Mouse (Mus musculus) cerebellum, adult 2 months (tissue): Measurements from ENCODE around the gene Rassf3. TPM values are rescaled to one million over a fixed set of nuclear protein-coding genes. Genes with fewer than 3 reads are reported as not detected.
A peak's percentile ranks its signal among the peaks of the same experiment; 100 is the strongest.

Experiments
- DNase-seq, 2 experiments: peaks; one replicate each; pipeline ENCODE4 v3.0.0; 2021
- H3K27ac ChIP-seq: fragments of 200-500 bp; 2 replicates; pipeline ENCODE4 v1.5.1; 2012; ENCODE audit warnings: low read length, control low read depth, inconsistent platforms; ENCODE audit not compliant: insufficient read depth
- H3K27me3 ChIP-seq: fragments of 200-500 bp; 2 replicates; pipeline ENCODE4 v1.6.1; 2012; ENCODE audit warnings: inconsistent platforms, mild to moderate bottlenecking, low read length, moderate library complexity; ENCODE audit not compliant: control insufficient read depth, insufficient read depth
- H3K4me1 ChIP-seq: fragments of 200-500 bp; 2 replicates; pipeline ENCODE4 v1.6.1; 2011; ENCODE audit warnings: low read length; ENCODE audit not compliant: control insufficient read depth, insufficient read depth
- H3K4me3 ChIP-seq: fragments of 200-500 bp; replicated peaks from 2 replicates; pipeline ENCODE3; 2011; ENCODE audit warnings: mild to moderate bottlenecking, low read depth, low read length, control low read depth; ENCODE audit not compliant: insufficient read depth
- CTCF ChIP-seq: fragments of 200-500 bp; IDR thresholded peaks from 2 replicates; pipeline ENCODE4 v1.5.1; 2011; ENCODE audit warnings: low read depth, mild to moderate bottlenecking, control low read depth, low read length, moderate library complexity, borderline replicate concordance; ENCODE audit not compliant: insufficient read depth
- POLR2A ChIP-seq: fragments of 200-500 bp; IDR thresholded peaks from 2 replicates; pipeline ENCODE4 v1.6.1; 2011; ENCODE audit warnings: low read length, control low read depth, borderline replicate concordance; ENCODE audit not compliant: insufficient read depth
- WGBS: fragments of 180-500 bp; shearing (Covaris S2); methylation state at CpG from one replicate; pipeline ENCODE4 v1.1.7; 2018; 5-methylcytosine and 5-hydroxymethylcytosine counted together
- polyA plus RNA-seq: library from polyadenylated mRNA; depleted of rRNA; stranded (reverse); fragments of >200 nt; gene quantifications from 2 replicates; pipeline ENCODE4 v1.2.3, GENCODE M21; 2012; rRNA removed

Rassf3 gene
- polyA plus RNA-seq, 1 experiment, result 17.8 TPM

DNA sequence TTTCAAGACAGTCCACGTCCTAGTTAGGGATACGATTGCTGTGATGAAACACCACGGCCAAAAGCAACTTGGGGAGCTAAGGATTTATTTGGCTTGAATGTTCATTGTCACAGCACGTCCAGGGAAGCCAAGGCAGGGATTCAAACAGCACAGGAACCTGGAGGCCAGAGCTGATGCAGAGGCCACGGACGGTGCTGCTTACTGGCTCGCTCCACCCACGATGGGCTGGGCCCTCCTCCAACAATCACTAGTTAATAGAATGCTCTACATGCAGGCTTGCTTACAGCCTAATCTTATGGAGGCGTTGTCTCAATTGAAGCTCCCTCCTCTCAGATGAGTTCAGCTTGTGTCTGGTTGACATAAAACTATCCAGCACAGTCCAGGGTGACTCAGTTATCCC lies 108.4 kb downstream of the Rassf3 start:
- no peak for DNase-seq
- H3K4me3 ChIP-seq, result no peak overlapping the region
- TF ChIP-seq CTCF, result no peak
- no peak for TF ChIP-seq POLR2A
- H3K27ac ChIP-seq, result no peak overlapping the region
- H3K27me3 ChIP-seq, result no peaks in the 10 kb centered on the region
- H3K4me1 ChIP-seq, result no peaks in the 10 kb centered on the region
- WGBS, result 58% methylated on average over 9 of the region's 9 CpGs

GRCm38 (mm10) chr10:121367271-121367670 lies 108.9 kb downstream of the Rassf3 start:
- WGBS, result 78% methylated on average over 13 of the region's 13 CpGs
- H3K4me1 ChIP-seq, result no peaks in the 10 kb centered on the region
- H3K4me3 ChIP-seq, result no peak overlapping the region
- no peak for DNase-seq
- H3K27ac ChIP-seq, result no peak overlapping the region
- no peaks in the 10 kb centered on the region for H3K27me3 ChIP-seq
- TF ChIP-seq POLR2A (no peak), CTCF (no peak)

DNA sequence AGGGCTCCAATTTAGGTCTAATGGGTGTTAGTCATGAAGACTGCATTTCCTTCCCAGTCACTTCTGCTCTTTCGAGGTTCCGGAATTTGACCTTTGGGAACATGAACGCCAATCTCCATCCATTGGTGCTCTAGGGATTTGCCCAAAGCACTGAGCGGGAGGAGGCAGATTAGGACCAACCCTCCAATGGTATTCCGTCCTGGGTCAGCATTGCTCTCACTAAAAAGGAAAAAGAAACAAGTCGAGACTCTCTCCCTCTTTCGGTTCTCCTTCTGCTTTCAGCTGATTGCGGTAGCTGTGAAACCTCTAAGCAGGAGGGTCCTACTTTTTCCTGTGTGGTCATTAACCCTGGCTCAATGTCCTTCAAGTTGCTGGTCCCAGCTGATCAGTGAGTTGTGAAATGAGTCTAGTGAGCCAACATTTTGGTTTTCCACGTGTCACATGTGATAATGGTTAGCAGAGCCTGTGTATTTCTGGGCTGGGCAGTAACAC lies 110.3 kb downstream of the Rassf3 start:
- Histone ChIP-seq H3K4me1 (no peaks in the 10 kb centered on the region), H3K4me3 (peak overlapping the region; percentile 74), H3K27ac (no peak overlapping the region), H3K27me3 (no peaks in the 10 kb centered on the region)
- DNase-seq, result peak in 1 of 2 experiments; percentile 23
- WGBS, result 13% methylated on average over 9 of the region's 9 CpGs
- TF ChIP-seq CTCF (no peak), POLR2A (no peak)

- Histone ChIP-seq H3K4me3 (peak within 1 kb of the TSS; percentile 74), H3K27ac (peak within 1 kb of the TSS; percentile 31; the same call in 1 of the 2 replicates), H3K4me1 (no peaks in the 10 kb centered on the region), H3K27me3 (no peaks in the 10 kb centered on the region)
- DNase-seq, result peak; percentile 88 to 89
- under 1% methylated on average over 71 of the region's 72 CpGs for WGBS
- TF ChIP-seq CTCF (no peak), POLR2A (peak; percentile 90)
Observed at GRCm38 (mm10) chr10:121364801-121365564, 111.2 kb downstream of the Rassf3 start, which contains the start of gene Gns. Gene Gns (plus strand): TSS chr10:121365090.

- TF ChIP-seq POLR2A (no peak), CTCF (no peak)
- Histone ChIP-seq H3K27me3 (no peaks in the 10 kb centered on the region), H3K27ac (0 out of 2 replicates have a peak overlapping the region, but pooled peaks have one; percentile 6), H3K4me1 (no peaks in the 10 kb centered on the region), H3K4me3 (peak overlapping the region; percentile 74)
- WGBS, result 25% methylated on average over 15 of the region's 15 CpGs
- peak; percentile 28 to 29 for DNase-seq
Observed at GRCm38 (mm10) chr10:121364306-121364705, 111.8 kb downstream of the Rassf3 start.

- H3K27ac ChIP-seq, result no peak overlapping the region
- no peaks in the 10 kb centered on the region for H3K27me3 ChIP-seq
- no peaks in the 10 kb centered on the region for H3K4me1 ChIP-seq
- WGBS, result 87% methylated on average over 8 of the region's 8 CpGs
- H3K4me3 ChIP-seq, result no peak overlapping the region
- TF ChIP-seq CTCF (no peak), POLR2A (no peak)
- DNase-seq, result no peak
Observed at GRCm38 (mm10) chr10:121363201-121363600, 112.9 kb downstream of the Rassf3 start.

DNA sequence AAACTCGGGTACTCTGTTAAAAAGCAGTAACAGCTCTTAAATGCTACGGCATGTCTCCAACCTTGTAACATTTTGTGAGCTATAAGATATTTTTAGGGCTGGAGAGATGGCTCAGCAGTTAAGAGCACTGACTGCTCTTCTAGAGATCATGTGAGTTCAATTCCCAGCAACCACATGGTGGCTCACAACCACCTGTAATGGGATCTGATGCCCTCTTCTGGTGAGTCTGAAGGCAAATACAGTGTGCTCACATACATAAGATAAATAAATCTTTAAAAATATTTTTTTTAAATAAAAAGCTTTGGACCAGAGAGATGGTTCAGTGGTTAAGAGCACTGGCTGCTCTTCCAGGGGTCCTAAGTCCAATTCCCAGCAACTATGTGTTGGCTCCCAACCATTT lies 115.8 kb downstream of the Rassf3 start:
- no peak for DNase-seq
- no peak for TF ChIP-seq POLR2A
- TF ChIP-seq CTCF, result no peak
- Histone ChIP-seq H3K4me3 (no peak overlapping the region), H3K27ac (no peak overlapping the region), H3K4me1 (no peaks in the 10 kb centered on the region), H3K27me3 (no peaks in the 10 kb centered on the region)
- WGBS, result 97% methylated on average over 2 of the region's 2 CpGs

Other genes with a start within 250 kb of the Rassf3 start
- 25.8 and 26.0 TPM in 2 replicates for gene Tbc1d30, start 125.1 kb downstream of the Rassf3 start, polyA plus RNA-seq
- gene Gns, start 111.3 kb downstream of the Rassf3 start, polyA plus RNA-seq, result 48.6 and 49.2 TPM in 2 replicates
- gene Tbk1, start 110.4 kb upstream of the Rassf3 start, polyA plus RNA-seq, result 42.1 and 44.8 TPM in 2 replicates
- 64.9 and 68.8 TPM in 2 replicates for gene Xpot, start 150.0 kb upstream of the Rassf3 start, polyA plus RNA-seq
- 0.67 and 0.87 TPM in 2 replicates for gene D930020B18Rik, start 165.2 kb upstream of the Rassf3 start, polyA plus RNA-seq